Comparison of ENCODE assay signal across 24 mouse cellular contexts in the genomic region with DNA sequence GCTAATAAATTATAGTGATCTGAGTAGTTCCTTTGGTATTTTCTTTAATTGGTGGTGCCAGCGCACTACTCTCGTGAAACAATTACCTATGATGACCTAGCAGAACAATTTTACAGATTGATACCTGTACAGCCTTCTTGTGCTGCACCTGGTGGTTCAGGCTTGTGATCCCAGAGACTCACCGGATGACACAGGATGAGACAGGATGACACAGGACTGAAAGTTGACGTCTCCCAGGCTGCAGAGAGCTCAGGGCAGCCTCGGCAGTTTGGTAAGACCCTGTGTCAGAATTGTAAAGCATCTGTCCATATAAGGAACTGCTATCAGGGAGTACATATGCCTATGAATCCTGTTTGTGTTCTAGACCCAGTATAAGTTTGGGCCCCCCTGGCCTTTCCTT. TPM values are rescaled to one million over a fixed set of nuclear protein-coding genes. Genes with fewer than 3 reads are reported as not detected.
A peak's percentile ranks its signal among the peaks of the same experiment; 100 is the strongest.
DNase-seq lines count a peak whose midpoint lies in the region; ATAC-seq and TF ChIP-seq lines count a peak whose summit lies in the region.
"Had no signal": no experiment of that assay in that cellular context is flagged by ENCODE, and none has a peak within 500 bp of the region (broad histone marks: within the 10 kb centered on the region; RNA-seq: fewer than 3 reads in every experiment).

No protein-coding gene starts in this region.

- H3K9ac ChIP-seq in heart, postnatal 0 days (replicated peaks; ENCODE audit: low read depth, low read length): no peak overlapping the region
- no peak overlapping the region for H3K9ac ChIP-seq in heart, embryonic 11.5 days (ENCODE audit: low read depth, low read length)
- peak overlapping the region; percentile 34; the same call in 1 of the 2 replicates for H3K9ac ChIP-seq in ES-Bruce4 (ENCODE audit: low read depth, poor library complexity, severe bottlenecking)
- H3K9ac ChIP-seq: embryonic facial prominence, embryonic 15.5 days; hindbrain, embryonic 15.5 days had no signal

- no peak overlapping the region for H3K4me2 ChIP-seq in heart, postnatal 0 days (ENCODE audit: low read depth, low read length)
- no peak overlapping the region for H3K4me2 ChIP-seq in heart, embryonic 11.5 days
- H3K4me2 ChIP-seq: embryonic facial prominence, embryonic 15.5 days; hindbrain, embryonic 15.5 days had no signal

- no peak for ATAC-seq in heart, postnatal 0 days (ENCODE audit: insufficient read depth, low read depth)
- no peak for ATAC-seq in heart, embryonic 11.5 days (replicated peaks; ENCODE audit: insufficient number of reproducible peaks, low FRiP score, low TSS enrichment)
- no peak for ATAC-seq in frontal cortex, adult (ENCODE audit: low TSS enrichment)
- ATAC-seq: activated CD4-positive, CD25-positive, alpha-beta regulatory T cell, adult 4 months; CD4-positive, CD25-positive, alpha-beta regulatory T cell, adult 4 months; forebrain, embryonic 14.5 days; intestine, embryonic 16.5 days had no signal

- H3K27me3 ChIP-seq in heart, postnatal 0 days (ENCODE audit: control insufficient read depth, insufficient read depth, low read length): no peaks in the 10 kb centered on the region
- no peaks in the 10 kb centered on the region for H3K27me3 ChIP-seq in heart, embryonic 11.5 days (ENCODE audit: control insufficient read depth, insufficient read depth, low read length)
- H3K27me3 ChIP-seq in ES-Bruce4 (ENCODE audit: control insufficient read depth, insufficient read depth, low read length, poor library complexity, severe bottlenecking): no peaks in the 10 kb centered on the region
- no peaks in the 10 kb centered on the region for H3K27me3 ChIP-seq in kidney, adult 2 months (replicated peaks; ENCODE audit: control insufficient read depth, insufficient read depth, low read length)
- H3K27me3 ChIP-seq: embryonic facial prominence, embryonic 15.5 days; hindbrain, embryonic 15.5 days had no signal

- H3K27ac ChIP-seq in heart, postnatal 0 days (ENCODE audit: low read depth): peak overlapping the region; percentile 23; the same call in 1 of the 2 replicates
- no peak overlapping the region for H3K27ac ChIP-seq in heart, embryonic 11.5 days (ENCODE audit: low read depth, low read length)
- H3K27ac ChIP-seq in ES-Bruce4 (ENCODE audit: insufficient read depth, low read length): peak overlapping the region; percentile 81
- no peak overlapping the region for H3K27ac ChIP-seq in kidney, adult 2 months (ENCODE audit: insufficient read depth, low read depth, low read length)
- H3K27ac ChIP-seq: embryonic facial prominence, embryonic 15.5 days; forebrain, embryonic 10.5 days; hindbrain, embryonic 15.5 days had no signal

- peaks cover 15% of the 10 kb centered on the region for H3K4me1 ChIP-seq in heart, postnatal 0 days (ENCODE audit: control insufficient read depth, insufficient read depth)
- H3K4me1 ChIP-seq in heart, embryonic 11.5 days (ENCODE audit: control insufficient read depth, insufficient read depth, low read length): peaks cover 16% of the 10 kb centered on the region
- peaks cover 5% of the 10 kb centered on the region for H3K4me1 ChIP-seq in ES-Bruce4 (ENCODE audit: control insufficient read depth, insufficient read depth, low read length)
- peaks cover 8% of the 10 kb centered on the region for H3K4me1 ChIP-seq in kidney, adult 2 months (ENCODE audit: control insufficient read depth, insufficient read depth, low read length)

- no peak for TF ChIP-seq CTCF in heart, postnatal 0 days (IDR thresholded peaks at IDR 0.05; ENCODE audit: low read depth)
- TF ChIP-seq CTCF in ES-Bruce4 (IDR thresholded peaks at IDR 0.05; ENCODE audit: low read depth, low read length): no peak
- TF ChIP-seq CTCF in kidney, adult 2 months (conservative IDR thresholded peaks at IDR 0.05; ENCODE audit: insufficient read depth, insufficient read length, low read depth, low read length): no peak

- no peaks in the 10 kb centered on the region for H3K36me3 ChIP-seq in heart, postnatal 0 days (replicated peaks; ENCODE audit: control insufficient read depth, insufficient read depth, low read length)
- H3K36me3 ChIP-seq in heart, embryonic 11.5 days (ENCODE audit: control insufficient read depth, insufficient read depth, low read length): no peaks in the 10 kb centered on the region
- H3K36me3 ChIP-seq in ES-Bruce4 (ENCODE audit: control insufficient read depth, insufficient read depth, low read length, poor library complexity, severe bottlenecking): no peaks in the 10 kb centered on the region
- no peaks in the 10 kb centered on the region for H3K36me3 ChIP-seq in kidney, adult 2 months (ENCODE audit: control insufficient read depth, insufficient read depth, low read length)
- H3K36me3 ChIP-seq: embryonic facial prominence, embryonic 15.5 days; forebrain, embryonic 10.5 days; G1E; hindbrain, embryonic 15.5 days had no signal

- no peaks in the 10 kb centered on the region for H3K9me3 ChIP-seq in heart, postnatal 0 days (replicated peaks; ENCODE audit: control insufficient read depth, low read length)
- no peaks in the 10 kb centered on the region for H3K9me3 ChIP-seq in heart, embryonic 11.5 days (replicated peaks; ENCODE audit: control insufficient read depth, low read length)
- H3K9me3 ChIP-seq in ES-Bruce4 (replicated peaks; ENCODE audit: control insufficient read depth, insufficient read depth, low read length, poor library complexity, severe bottlenecking): no peaks in the 10 kb centered on the region
- H3K9me3 ChIP-seq: embryonic facial prominence, embryonic 15.5 days; forebrain, embryonic 10.5 days; G1E; hindbrain, embryonic 15.5 days had no signal

- WGBS in heart, postnatal 0 days: 72% methylated on average over 5 of the region's 5 CpGs
- 54% methylated on average over 5 of the region's 5 CpGs for WGBS in heart, embryonic 11.5 days (ENCODE audit: insufficient replicate concordance)
- WGBS in kidney, adult 2 months: 80% methylated on average over 5 of the region's 5 CpGs

- no peak for DNase-seq in heart, postnatal 0 days (ENCODE audit: low spot score)
- DNase-seq in R1 (ENCODE audit: low read depth, low spot score) (peak; percentile 89), adipocyte (ENCODE audit: low spot score) (no peak)
- DNase-seq in kidney, adult 2 months: no peak
- DNase-seq: adrenal gland, postnatal 25 days; B cell, adult 2 months; cerebellum, adult 18-20 months; cerebellum, postnatal 10 days; embryo, embryonic 11 days; gastrocnemius, postnatal 10 days; heart, postnatal 36 days; kidney, adult 9 months had no signal

- TF ChIP-seq POLR2A in ES-Bruce4 (IDR thresholded peaks at IDR 0.05; ENCODE audit: insufficient read depth, low read length): no peak
- no peak for TF ChIP-seq POLR2A in kidney, adult 2 months (IDR thresholded peaks at IDR 0.05; ENCODE audit: low read depth, low read length)

- no peak overlapping the region for H3K4me3 ChIP-seq in heart, postnatal 0 days (ENCODE audit: low read depth, low read length)
- H3K4me3 ChIP-seq in heart, embryonic 11.5 days (ENCODE audit: low read depth, low read length): no peak overlapping the region
- H3K4me3 ChIP-seq in ES-Bruce4 (ENCODE audit: low read depth, low read length): no peak overlapping the region
- H3K4me3 ChIP-seq in kidney, adult 2 months (ENCODE audit: insufficient read depth, low read depth, low read length): no peak overlapping the region
- H3K4me3 ChIP-seq: embryonic facial prominence, embryonic 15.5 days; erythroblast, embryonic 14.5 days; forebrain, embryonic 10.5 days; hindbrain, embryonic 15.5 days had no signal

- no peak for TF ChIP-seq EP300 in heart, postnatal 0 days (IDR thresholded peaks at IDR 0.05; ENCODE audit: low read depth)
- peak; percentile 78 for TF ChIP-seq EP300 in ES-Bruce4 (IDR thresholded peaks at IDR 0.05; ENCODE audit: insufficient read depth, low read depth, low read length)

RNA-seq across cellular contexts. Expression of a gene that starts 5.9 kb away (rescaled TPM):
- total RNA-seq in heart, postnatal 0 days (2014; rRNA removed; ENCODE audit: low replicate concordance): 2,627 and 2,715 TPM in 2 replicates
- polyA plus RNA-seq in heart, postnatal 0 days (2015; fragmentation: Nextera tagmentation; extraction: Ambion mirVana): 1,298 and 1,386 TPM in 2 replicates
- 2,531 and 2,677 TPM in 2 replicates for polyA plus RNA-seq in heart, embryonic 11.5 days (2014; fragmentation: Nextera tagmentation; extraction: Ambion mirVana)
- 3,442 and 3,618 TPM in 2 replicates for polyA plus RNA-seq in ES-Bruce4 (2011; ENCODE audit: insufficient read depth, insufficient read length, low read depth, missing spikeins)
- 3,384 and 3,621 TPM in 2 replicates for polyA plus RNA-seq in kidney, adult 2 months (2012; rRNA removed)

Comparison
In these comparisons a context has a peak if more than half of its experiments do, and no peak if none do; other contexts are left out.
1. H3K27ac ChIP-seq: peak in heart, postnatal 0 days (single experiment) and ES-Bruce4 (single experiment); none in heart, embryonic 11.5 days (single experiment) and kidney, adult 2 months (single experiment).